Mouse (Mus musculus) thymus, adult 2 months (tissue): ENCODE data around the gene Plekho2.

Source experiments
- CTCF ChIP-seq: fragments of 200-500 bp; IDR thresholded peaks from 2 replicates; pipeline ENCODE4 v1.5.1; 2012; ENCODE audit warnings: mild to moderate bottlenecking, control low read depth, low read length, moderate library complexity, borderline replicate concordance; ENCODE audit not compliant: control insufficient read depth, poor library complexity, insufficient read depth; ENCODE audit errors: extremely low read depth
- POLR2A ChIP-seq: fragments of 200-500 bp; IDR thresholded peaks from 2 replicates; pipeline ENCODE4 v1.6.1; 2012; ENCODE audit warnings: mild to moderate bottlenecking, low read length, control low read depth, moderate library complexity; ENCODE audit not compliant: control insufficient read depth, poor library complexity, insufficient read depth; ENCODE audit errors: extremely low read depth

DNA sequence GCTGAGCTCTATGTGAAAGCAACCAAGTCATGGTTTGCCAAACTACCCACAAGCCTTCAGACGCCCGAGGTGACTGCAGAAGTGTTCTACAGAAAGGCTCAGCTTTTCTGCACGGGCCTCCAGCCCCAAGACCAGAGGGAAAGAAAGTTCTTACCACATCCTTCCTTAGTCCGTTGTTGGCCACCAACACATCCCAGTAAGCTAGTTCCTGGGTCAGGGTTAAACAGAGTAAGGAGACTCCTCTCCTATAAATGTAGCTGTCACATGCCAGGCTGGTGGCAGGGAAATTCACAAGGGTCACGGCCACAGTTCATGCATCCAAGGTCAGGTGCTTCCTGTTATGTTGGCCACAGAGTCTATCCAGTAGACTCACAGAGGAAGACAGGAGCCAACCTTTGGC, 27.7 kb downstream of the Plekho2 start:
- no peak for TF ChIP-seq POLR2A
- TF ChIP-seq CTCF = no peak
